Mouse (Mus musculus) cerebellum, postnatal 14 days (tissue): Measurements from ENCODE around the gene Gps2.
A peak's percentile ranks its signal among the peaks of the same experiment; 100 is the strongest.
"Not testable (repeated sequence)": the region's sequence is repeated elsewhere in the genome, so short reads cannot be mapped to it uniquely, and the experiment has no call there.

Source experiments
- DNase-seq, 2 experiments: peaks; one replicate each; pipeline ENCODE4 v3.0.0; 2021; ENCODE audit warnings: mixed read lengths in 2 of 2

Gps2 gene

DNA sequence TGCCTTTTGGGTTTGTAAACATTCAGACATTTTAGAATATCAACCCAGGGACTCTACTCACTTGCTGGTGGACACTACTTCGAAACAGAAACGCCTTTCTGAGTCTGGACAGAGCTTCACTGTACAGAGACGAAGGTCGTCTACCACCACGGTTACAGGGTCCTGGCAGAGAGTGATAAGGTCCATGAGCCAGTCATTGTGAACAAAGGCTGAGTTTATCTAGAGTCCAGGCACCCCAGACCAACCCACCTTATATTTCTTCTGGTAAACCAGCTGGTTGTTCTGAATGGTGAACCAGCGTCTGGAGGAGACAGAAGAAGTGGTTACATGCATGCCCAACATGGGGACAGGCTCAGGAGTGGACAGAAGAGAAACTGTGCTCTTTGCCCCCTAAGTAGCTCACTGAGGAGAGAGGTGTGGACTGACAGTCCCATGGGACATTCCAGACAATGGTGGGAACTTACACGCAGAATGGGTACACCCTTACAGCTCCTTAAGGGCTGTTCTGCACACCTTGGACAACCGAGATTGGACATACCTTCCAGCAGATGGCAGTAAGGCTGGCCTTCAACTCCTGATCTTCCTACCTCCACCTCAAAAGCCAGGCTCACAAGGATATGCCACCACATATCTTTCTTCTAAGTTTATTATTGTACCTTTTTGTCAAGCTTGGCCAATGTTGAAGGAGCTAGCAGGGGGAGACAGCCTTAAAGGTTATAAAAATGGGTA, 26.6 kb upstream of the Gps2 start:
- DNase-seq = no peak

- DNase-seq = no peak
Observed at GRCm38 (mm10) chr11:69891482-69891881, 22.2 kb upstream of the Gps2 start.

DNA sequence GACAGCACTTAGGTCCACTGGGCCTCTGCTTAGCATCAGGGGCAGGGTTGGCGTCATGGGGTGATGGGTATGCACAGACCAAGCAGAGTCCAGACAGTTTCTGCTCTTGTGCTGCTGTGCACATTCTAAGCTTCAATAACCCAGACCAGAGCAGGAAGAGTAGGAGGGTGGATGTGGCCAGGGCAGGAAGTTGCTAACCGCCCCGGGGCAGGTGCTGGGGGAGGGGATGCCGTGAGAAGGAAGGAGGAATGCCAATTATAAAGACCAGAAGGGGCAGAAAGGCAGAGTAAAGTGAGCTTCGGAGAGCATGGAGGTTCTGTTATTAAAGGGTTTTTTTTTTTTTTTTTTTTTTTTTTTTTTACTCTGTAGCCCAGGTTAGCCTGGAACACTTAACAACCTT, 19.0 kb upstream of the Gps2 start:
- no peak for DNase-seq

DNA sequence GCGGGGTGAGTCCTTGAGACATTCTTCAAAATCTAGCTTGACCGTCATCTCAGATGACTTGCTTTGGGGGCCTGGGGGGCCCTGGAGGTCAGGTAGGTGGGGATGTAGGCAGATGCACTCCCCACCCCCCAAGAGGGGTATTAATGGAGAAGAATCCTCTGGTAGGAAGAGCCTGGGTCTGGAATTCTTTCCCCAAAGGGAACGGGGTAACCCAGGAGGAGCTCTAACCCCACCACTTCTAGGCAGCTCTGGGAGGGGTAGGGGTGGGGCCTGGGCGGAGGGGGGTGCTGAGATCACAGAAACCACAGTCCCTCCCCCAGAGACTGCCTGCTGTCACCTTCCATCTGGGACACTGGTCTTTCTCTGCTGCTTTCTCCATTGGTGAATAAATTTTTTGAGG, 18.4 kb upstream of the Gps2 start, which contains the start of gene Acap1:
TSS of gene Acap1 (minus strand) at position 249 of the 400 bp plus-strand sequence.
- DNase-seq = no peak

DNA sequence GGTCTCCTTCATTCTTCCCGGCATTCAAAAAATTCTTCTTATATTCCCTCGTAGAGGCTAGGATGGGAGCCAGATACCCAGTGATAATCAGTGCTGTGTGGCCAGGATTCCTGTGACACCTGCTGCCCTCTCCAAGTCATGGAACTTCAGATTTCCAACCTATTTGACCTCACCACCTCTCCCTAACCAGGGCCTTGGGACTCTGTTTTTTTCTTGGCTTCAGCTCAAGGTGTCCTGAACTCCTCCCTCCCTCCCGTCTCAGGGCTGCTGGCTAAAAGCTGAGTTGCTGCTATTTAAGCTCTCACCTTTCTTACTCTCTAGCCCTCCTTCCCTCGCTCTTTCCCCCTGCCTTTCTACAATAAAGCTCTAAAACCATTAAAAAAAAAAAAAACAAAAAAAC, 13.8 kb upstream of the Gps2 start:
- DNase-seq = no peak

DNA sequence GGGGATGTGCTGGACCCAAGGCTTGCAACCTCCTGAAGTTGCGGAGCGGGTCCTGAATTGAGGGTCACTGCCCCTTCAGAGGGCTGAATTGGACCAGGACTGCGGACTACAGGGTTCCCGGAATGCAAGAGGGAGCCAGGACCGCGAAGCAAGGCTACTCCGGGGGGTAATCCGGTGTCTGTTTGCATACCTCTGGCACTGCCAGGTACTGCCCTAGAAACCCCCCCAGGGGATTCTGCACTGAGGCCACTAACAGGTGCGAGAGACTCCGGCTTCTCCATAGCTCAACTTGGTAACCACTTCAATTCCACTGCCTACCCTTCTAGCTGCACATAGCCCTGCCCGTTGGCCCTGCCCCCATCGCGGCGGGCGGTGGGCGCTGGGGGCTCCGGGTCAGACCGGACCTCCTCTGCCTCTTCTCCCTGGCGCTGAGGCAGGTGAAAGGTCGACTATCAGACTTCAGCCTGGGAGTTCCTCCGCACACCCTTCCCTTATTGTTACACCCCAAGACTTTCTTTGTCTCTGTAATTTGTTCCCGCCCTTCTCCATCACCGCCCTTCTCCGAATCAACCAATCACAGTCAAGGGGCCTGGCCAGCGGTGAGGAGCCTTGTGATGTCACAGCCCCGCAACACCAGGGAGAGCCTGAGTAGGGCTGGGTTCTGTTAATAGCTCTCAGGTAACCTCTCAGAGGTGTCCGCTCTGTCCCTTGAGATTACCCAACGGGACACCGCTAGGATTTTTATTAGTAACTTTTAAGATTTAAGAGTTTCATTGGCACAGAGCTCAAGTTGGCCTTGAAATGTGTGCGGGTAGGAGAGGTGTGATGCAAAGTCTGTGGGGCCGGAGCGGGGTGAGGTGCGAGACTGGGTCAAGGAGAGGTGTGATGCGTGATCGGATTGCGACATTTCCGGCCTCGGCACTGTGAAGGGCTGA, 12.9 kb upstream of the Gps2 start, which contains the start of the genes 2810408A11Rik and Neurl4:
TSS of gene 2810408A11Rik (minus strand) at position 517 of the 935 bp plus-strand sequence.
TSS of gene Neurl4 (plus strand) at position 602 of the 935 bp plus-strand sequence.
- DNase-seq = peak; percentile 87 to 91

- peak; percentile 93 to 94 for DNase-seq
Observed at GRCm38 (mm10) chr11:69901406-69901846, 12.3 kb upstream of the Gps2 start.

- peak; percentile 63 to 64 for DNase-seq
Observed at GRCm38 (mm10) chr11:69901993-69902392, 11.7 kb upstream of the Gps2 start.

- no peak for DNase-seq
Observed at GRCm38 (mm10) chr11:69902972-69903371, 10.7 kb upstream of the Gps2 start.

- DNase-seq = no peak
Observed at GRCm38 (mm10) chr11:69904311-69904710, 9.4 kb upstream of the Gps2 start.

- DNase-seq = peak in 1 of 2 experiments; percentile 45
Observed at GRCm38 (mm10) chr11:69908645-69909044, 5.0 kb upstream of the Gps2 start.

DNA sequence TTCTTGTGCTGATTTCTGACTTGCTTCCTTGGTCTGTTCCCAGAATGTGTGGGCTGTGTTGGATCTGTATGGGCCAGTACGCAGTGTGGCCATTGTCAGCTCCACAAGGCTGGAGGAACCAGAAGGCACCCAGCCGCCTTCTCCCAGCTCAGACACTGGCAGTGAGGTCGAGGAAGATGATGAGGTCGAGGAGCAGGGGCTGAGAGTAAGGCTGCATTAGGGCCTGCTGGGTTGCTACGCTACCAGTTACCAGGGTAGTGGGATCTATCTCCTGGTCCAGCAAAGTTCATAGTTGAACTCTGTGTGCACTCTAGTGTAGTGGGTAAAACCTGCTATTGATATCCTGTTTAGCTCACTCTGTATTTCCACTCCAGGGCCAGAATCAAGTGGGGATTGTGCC, 4.5 kb upstream of the Gps2 start:
- DNase-seq = no peak

DNA sequence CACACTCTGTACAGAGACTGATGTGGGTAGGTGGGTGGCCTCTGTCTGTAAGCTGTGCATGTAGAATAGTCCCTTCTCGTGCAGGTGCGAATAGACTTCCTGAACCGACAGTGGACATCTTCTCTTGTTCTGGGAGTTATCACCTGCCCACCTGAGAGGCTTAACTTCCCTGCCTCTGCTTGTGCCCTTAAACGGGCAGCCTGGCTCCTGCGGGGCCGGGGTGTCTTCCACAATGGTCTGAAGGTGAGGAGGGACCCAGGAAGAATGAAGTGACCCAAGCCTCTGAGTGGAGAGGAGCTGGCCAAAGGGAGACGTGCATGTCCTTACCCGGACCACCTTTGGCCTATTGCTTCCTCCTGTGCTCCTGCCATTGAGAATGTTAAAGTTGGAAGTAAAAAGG, 3.5 kb upstream of the Gps2 start:
- DNase-seq = no peak

DNA sequence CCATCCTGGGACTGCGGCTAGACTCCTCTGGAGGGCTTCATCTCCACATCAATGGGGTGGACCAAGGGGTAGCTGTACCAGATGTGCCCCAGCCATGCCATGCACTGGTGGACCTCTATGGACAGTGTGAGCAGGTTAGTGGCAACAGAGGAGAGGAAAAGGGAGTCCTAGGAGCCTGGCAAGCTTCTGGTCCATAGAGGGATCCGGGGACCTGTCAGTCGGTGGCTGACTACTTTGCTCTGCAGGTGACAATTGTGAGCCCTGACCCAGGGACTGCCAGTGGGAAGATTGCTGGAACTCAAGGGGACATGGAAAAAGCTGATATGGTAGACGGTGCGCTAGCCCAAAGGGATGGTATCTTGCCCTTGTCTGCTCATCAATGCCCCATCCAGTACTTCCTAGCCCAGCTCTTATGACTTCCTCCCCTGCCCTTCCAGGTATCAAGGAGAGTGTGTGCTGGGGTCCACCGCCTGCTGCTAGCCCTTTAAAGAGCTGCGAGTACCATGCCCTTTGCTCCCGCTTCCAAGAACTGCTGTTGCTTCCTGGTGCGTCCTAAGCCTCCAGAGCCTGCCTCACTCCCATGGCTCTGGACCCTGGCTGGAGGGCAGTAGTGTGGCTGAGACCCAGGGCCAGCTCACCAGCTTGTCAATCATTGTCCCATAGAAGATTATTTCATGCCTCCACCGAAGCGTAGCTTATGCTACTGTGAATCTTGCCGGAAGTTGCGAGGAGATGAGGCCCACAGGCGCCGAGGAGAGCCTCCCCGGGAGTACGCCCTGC, 2.7 kb upstream of the Gps2 start:
- no peak for DNase-seq

GRCm38 (mm10) chr11:69911701-69912100, 2.0 kb upstream of the Gps2 start:
- DNase-seq = no peak

GRCm38 (mm10) chr11:69912716-69913530, 765 bp upstream of the Gps2 start:
- no peak for DNase-seq

DNA sequence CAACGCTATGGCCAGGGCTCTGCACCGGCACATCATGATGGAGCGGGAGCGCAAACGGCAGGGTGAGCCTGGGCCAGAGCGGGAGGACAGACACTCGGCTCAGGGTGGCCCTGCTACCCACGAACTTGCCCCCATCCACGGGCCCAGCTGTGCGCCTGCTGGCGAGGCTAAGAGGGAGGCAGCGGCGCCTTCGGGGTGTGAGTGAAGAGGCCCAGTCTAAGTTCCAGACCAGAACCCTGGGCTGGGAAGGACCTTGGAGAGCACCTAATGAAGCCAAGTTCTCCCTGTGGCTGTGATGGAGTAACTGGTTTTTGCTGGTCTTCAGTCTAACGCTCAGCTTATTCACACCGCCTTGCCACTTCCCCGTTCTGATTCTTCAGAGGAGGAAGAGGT, 680 bp downstream of the Gps2 start:
- no peak for DNase-seq

DNA sequence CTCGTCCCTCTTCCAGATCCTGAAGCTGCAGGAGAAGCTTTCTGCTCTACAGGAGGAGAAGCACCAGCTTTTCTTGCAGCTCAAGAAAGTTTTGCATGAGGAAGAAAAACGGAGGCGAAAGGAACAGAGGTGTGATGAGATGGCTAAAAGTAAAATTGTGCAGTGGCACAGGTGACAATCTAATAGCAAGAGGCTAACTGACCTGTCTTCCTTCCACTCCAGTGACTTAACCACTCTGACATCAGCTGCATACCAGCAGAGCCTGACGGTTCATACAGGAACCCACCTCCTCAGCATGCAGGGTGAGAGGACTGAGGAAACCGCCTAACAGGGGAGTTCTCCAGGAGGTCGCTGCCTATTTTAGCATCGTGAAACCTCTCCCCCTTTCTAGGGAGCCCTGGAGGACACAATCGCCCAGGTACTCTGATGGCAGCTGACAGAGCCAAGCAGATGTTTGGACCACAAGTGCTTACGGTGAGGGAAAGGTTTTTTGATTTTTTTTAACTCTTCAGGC, 1.3 kb downstream of the Gps2 start:
- no peak for DNase-seq

DNA sequence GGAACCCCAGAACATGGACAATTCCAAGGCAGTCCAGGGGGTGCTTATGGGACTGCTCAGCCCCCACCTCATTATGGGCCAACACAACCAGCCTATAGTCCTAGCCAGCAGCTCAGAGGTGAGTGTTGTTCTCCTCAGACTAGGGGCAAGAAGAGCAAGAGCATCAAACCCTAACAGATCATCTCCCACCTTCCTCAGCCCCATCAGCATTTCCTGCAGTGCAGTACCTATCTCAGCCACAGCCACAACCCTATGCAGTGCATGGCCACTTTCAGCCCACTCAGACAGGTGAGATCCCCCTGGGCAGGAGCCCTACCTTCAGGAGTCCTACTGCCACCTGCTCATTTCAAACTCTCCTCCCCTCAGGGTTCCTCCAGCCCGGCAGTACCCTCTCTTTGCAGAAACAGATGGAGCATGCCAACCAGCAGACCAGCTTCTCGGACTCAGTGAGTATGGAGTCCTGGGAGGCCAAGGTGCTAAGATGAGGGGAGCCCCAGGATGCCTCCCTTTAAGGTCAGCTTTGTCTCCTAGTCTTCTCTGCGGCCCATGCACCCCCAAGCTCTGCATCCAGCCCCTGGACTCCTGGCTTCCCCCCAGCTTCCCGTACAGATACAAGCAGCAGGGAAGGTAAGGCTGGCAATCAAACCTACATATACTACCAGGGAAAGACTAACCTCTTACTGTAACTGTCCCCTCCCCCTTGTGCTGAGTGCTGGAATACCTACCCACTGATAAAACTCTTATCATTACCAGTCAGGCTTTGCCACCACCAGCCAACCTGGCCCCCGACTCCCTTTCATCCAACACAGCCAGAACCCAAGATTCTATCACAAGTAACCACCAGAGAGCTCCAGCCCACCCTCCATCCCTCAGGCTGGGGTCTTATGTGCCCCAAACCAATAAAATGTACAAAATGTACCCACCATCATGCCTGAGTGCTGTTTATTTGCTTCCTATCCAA, 2.3 kb downstream of the Gps2 start:
- no peak for DNase-seq

DNA sequence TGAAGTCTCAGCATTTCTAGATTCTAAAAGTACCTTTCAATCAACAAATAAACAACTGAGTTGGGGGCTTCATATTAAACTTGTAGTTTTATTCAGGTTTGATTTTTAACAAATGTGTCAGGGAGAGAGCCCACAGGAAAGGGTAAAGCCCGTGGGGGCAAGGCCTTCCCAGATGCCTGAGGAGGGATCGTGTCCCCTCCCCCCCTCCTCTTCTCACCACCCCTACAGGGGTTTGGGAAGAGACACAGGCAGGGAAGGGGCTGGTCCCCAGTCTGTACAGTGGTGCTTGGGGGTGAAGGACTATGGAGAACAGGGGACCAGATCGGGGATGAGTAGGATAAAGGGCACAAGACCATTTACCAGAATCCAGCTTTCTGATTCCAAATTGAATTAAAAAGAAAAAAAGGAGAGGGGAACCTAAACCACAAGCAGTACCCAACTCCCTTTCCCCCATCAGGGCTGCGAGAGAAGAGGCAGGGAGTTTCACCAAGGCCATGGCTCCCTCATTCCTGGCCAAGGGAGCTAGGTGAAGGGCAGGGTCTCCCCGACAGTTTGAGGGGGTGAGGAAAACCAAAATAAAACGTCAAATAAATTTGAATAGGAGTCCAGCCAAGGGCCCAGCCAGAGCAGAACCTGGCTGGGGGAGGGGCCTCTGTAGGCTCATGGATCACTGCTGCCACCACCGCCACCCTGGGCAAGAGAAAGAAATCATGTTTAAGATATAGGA, 3.1 kb downstream of the Gps2 start:
- not testable (repeated sequence) for DNase-seq
